Mouse (Mus musculus) left cerebral cortex, adult 18-20 months (tissue): ENCODE data around the gene Tor2a. TPM values are rescaled to one million over a fixed set of nuclear protein-coding genes. Genes with fewer than 3 reads are reported as not detected.

Experiments used
- DNase-seq, 2 experiments: peaks; one replicate each; pipeline ENCODE4 v3.0.0; 2021 to 2022; ENCODE audit warnings: low spot score in 2 of 2, mixed read lengths in 1 of 2
- microRNA-seq, 2 experiments: library from miRNA; unstranded; fragments of <30 nt; microRNA quantifications; one replicate each; pipeline ENCODE4 v1.2.0; 2021
- total RNA-seq, 2 experiments: library from RNA; stranded (reverse); gene quantifications; 2 replicates each; pipeline ENCODE4 v1.2.3; 2021

Tor2a gene
- total RNA-seq, 2 experiments from 2014 or later, result 28.7 to 34.3 TPM

- DNase-seq, result no peak
Observed at GRCm38 (mm10) chr2:32798251-32798962, 41.4 kb downstream of the Tor2a start.

- no peak for DNase-seq
Observed at GRCm38 (mm10) chr2:32808816-32809566, 52.0 kb downstream of the Tor2a start.

Small RNA genes within 50 kb of the gene (microRNA-seq; reads per million reads assigned to microRNA genes)
- gene Mir2861, result 0.21 to 0.25 reads per million in 2 experiments
- 0 reads per million in 2 experiments for gene Mir3960

Other genes with a start within 250 kb of the Tor2a start
- 10 to 100 TPM; 67.3 to 68.4 TPM for gene Fam102a, start 221.9 kb upstream of the Tor2a start, total RNA-seq
- 10 to 100 TPM; 71.4 to 77.1 TPM for gene Dpm2, start 186.4 kb upstream of the Tor2a start, total RNA-seq
- gene Pip5kl1, start 182.4 kb upstream of the Tor2a start, total RNA-seq, result 10 to 100 TPM in 1 of 2 experiments, 1 to 10 TPM in 1; 8.6 to 10.3 TPM
- gene 9430097D07Rik, start 181.6 kb upstream of the Tor2a start, total RNA-seq, result under 1 TPM; 0.79 to 0.82 TPM
- 10 to 100 TPM; 40.6 TPM for gene St6galnac4, start 170.1 kb upstream of the Tor2a start, total RNA-seq
- 100 to 1,000 TPM; 113 to 130 TPM for gene St6galnac6, start 157.5 kb upstream of the Tor2a start, total RNA-seq
- 100 to 1,000 TPM; 151 to 160 TPM for gene Ak1, start 135.5 kb upstream of the Tor2a start, total RNA-seq
- 10 to 100 TPM; 18.4 to 19.9 TPM for gene Eng, start 110.6 kb upstream of the Tor2a start, total RNA-seq
- 1 to 10 TPM; 7.6 to 9.0 TPM for gene Fpgs, start 53.1 kb upstream of the Tor2a start, total RNA-seq
- gene Cdk9, start 44.2 kb upstream of the Tor2a start, total RNA-seq, result 100 to 1,000 TPM; 128 to 133 TPM
- 10 to 100 TPM; 27.9 to 35.5 TPM for gene Sh2d3c, start 36.2 kb upstream of the Tor2a start, total RNA-seq
- gene 6330409D20Rik, start 16.2 kb upstream of the Tor2a start, total RNA-seq, result 1 to 10 TPM; 2.2 to 2.8 TPM
- gene Ttc16, start 18.4 kb downstream of the Tor2a start, total RNA-seq, result 1 to 10 TPM in 1 of 2 experiments, under 1 TPM in 1; 0.88 to 1.0 TPM
- 10 to 100 TPM in 1 of 2 experiments, 1 to 10 TPM in 1; 8.1 to 10.2 TPM for gene Ptrh1, start 18.6 kb downstream of the Tor2a start, total RNA-seq
- under 1 TPM; 0.28 to 0.33 TPM for gene Cfap157, start 27.2 kb downstream of the Tor2a start, total RNA-seq
- 1,000 to 10,000 TPM in 1 of 2 experiments, 100 to 1,000 TPM in 1; 951 to 1,006 TPM for gene Stxbp1, start 90.0 kb downstream of the Tor2a start, total RNA-seq
- 10 to 100 TPM; 29.6 to 35.3 TPM for gene Fam129b, start 118.9 kb downstream of the Tor2a start, total RNA-seq
- 100 to 1,000 TPM; 114 to 120 TPM for gene Rpl12, start 204.3 kb downstream of the Tor2a start, total RNA-seq
- 10 to 100 TPM; 38.7 to 44.6 TPM for gene Lrsam1, start 204.4 kb downstream of the Tor2a start, total RNA-seq
- 10 to 100 TPM; 24.0 to 26.1 TPM for gene Slc2a8, start 224.8 kb downstream of the Tor2a start, total RNA-seq